Mouse (Mus musculus): ENCODE data around the gene Olfr93.

DNA sequence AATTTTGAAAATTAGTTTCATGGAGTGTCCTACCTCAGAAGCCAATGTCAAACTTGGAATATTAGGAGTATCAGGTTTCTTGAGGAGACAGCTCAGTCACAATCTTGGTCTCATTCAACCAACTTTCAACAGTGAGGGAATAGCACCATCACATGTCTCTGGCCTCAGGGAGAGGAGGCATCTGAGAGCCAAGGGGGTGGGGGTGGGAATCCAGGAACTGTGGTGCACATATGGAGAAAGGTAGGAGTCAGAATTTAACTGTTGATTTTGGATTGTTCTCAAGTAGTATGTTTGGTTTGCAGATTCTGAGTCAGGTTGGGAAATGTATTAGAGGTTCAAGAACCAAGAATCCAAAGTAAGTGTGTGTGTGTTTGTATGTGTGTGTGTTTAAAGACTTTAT is 31.7 kb upstream of the Olfr93 start:
- TF ChIP-seq CTCF (IDR thresholded peaks at IDR 0.05; ENCODE audit: low read depth) (no peak), EP300 (IDR thresholded peaks at IDR 0.05; ENCODE audit: low read depth) (no peak)
